Mouse (Mus musculus): Measurements from ENCODE around the gene Mllt11.

Gene Mllt11

DNA sequence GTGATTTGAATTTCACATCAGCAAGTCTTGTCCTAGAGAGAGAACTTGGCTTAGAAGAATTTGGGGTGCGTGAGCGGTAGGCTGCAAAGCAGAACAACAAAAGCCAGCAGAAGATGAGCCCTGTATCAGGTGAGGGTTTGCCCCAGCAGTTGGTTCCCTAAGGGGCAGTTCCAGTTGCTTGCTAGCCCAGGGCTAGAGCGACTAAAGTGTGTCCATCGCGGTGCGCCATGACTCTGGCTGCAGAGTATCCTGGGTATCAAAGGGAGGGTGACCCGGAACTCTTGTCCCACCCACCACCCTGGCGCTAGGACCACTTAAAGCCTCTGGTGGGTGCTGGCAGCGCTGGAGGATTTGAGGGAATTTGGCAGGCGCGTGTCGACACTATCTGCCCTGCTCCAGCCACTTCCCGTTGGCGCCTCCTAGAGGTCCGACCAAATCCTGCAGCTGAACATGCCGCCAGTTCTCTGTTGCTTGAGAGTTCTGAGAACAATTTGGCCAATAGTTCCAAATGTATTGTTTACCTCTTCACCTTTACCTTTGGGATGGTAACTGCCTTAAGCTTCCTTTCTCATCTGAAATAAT lies 57.9 kb downstream of the Mllt11 start:
- peak; percentile 88 for DNase-seq (ENCODE audit: extremely low spot score, low spot score)

DNA sequence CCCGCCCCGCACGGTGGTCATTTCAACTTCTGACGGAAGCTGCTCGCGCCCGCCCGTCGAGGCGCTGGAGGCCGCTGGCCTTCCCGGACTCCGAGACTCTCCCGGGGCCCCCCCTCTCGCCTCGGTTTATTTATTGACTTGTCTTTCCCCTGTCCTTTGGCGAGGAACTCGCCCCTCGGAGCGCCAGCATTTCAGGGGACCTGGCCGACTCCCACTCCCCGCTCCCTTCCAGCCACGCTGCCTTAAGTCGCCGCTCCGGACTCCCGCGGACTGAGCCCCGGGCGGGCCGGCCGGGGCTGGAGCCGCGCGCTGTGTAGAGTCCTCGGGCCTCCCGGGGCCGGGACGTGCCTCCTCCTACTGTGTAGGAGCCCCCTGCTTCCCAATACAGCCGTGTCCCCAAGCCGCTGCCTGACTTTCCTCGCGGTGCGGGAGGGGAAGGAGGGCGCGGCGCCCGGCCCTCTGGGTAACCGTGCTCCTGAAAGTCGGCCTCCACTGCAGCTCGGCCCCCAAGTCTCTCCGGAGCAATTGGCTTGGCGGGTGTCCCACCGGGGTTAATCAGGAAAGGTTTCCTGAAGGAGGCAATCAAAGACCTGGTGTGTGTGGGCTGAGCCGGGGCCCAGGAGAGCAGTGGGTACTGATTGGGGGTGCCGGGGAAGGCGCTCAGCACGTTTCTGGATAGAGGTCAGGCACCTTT lies 58.6 kb downstream of the Mllt11 start:
- DNase-seq (ENCODE audit: extremely low spot score, low spot score): peak; percentile 59

DNA sequence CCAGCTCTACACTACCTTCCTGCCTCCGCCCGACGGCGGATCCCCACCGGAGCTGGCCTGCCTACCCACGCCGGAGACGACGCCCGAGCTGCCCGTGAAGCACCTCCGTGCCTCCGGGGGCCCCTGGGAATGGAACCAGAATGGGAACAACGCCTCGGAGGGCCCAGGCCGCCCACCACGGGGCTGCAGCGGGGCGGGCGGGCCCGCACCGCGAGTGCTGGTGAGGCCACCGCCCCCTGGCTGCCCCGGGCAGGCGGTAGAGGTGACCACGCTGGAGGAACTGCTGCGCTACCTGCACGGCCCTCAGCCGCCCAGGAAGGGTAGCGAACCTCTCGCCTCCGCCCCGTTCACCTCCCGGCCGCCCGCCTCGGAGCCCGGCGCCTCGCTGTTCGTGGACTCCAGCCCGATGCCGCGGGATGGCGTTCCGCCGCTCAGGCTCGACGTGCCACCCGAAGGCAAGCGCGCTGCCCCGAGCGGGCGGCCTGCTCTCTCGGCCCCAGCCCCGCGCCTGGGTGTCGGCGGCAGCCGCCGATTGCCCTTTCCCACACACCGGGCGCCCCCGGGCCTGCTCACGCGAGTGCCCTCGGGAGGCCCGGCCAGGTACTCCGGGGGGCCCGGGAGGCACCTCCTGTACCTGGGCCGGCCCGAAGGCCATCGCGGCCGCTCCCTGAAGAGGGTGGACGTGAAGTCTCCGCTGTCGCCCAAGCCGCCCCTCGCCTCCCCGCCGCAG lies 59.3 kb downstream of the Mllt11 start:
- DNase-seq (ENCODE audit: extremely low spot score, low spot score): peak; percentile 39

DNA sequence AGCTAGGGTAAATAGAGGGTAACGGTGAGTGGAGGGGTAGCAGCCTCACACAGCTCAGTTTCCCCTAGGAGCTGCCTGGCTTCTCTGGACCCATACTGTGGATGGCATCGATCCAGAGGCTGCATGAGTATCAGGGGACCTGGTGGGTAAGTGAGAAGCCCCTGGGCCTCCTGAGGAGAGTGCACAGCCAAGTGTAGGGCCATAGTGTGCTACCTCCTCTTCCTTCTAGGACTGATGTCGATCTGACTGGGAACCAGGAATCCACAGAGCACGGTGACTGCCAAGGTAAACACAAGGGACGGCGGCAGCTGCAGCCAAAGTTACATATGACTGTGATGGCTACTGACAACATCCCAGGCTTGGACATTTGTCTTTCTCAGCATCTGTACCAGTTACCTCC lies 60.9 kb downstream of the Mllt11 start:
- no peak for DNase-seq (ENCODE audit: extremely low spot score, low spot score)

DNA sequence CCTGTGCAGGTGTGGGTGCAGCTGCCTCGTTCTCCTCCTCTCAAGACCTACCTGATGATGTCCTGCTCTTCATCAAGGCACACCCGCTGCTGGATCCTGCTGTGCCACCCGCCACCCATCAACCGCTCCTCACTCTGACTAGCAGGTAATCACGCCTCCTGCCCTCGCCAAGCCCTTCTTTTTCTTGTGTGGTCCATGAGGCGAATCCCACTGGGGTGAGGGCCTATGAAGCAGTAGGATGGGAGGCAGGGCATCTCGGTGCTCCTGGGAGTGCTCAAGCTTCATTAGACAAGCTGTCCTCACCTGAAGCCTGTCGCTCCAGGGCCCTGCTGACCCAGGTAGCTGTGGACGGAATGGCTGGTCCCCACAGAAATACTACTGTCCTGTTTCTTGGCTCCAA lies 62.0 kb downstream of the Mllt11 start:
- no peak for DNase-seq (ENCODE audit: extremely low spot score, low spot score)
